Mouse (Mus musculus) bone marrow, adult 2 months (tissue): Measurements from ENCODE around the gene Agl.

Source experiments
- CTCF ChIP-seq: fragments of 200-500 bp; IDR thresholded peaks from 2 replicates; pipeline ENCODE4 v1.5.1; 2011; ENCODE audit warnings: low read length, control low read depth; ENCODE audit not compliant: control insufficient read depth, insufficient read depth
- POLR2A ChIP-seq: fragments of 200-500 bp; IDR thresholded peaks from 2 replicates; pipeline ENCODE4 v1.6.1; 2011; ENCODE audit warnings: low read depth, mild to moderate bottlenecking, control low read depth, low read length, borderline replicate concordance; ENCODE audit not compliant: control insufficient read depth

DNA sequence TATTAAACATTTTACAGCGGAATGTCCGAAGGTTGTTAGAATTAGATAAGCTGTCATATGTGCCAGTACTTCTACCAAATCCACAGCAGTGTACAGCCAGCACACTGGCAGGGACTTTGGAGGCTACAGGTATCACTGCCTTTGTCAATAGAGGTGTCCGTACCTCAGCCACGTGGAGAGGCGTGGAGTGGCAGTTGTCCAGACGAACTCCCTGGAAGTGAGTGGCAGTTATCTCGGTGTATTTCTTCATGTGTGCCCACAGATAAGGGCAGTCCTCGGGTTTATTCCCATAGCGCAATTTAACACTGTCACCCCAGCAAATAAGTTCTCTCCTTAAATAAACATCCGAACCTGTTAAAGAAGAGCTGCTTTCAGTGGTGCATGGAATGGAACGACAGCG lies 23.7 kb downstream of the Agl start:
- TF ChIP-seq CTCF (no peak), POLR2A (no peak)
